Mouse (Mus musculus): ENCODE results near the gene BC030500. TPM values are rescaled to one million over a fixed set of nuclear protein-coding genes. Genes with fewer than 3 reads are reported as not detected.

The BC030500 gene
- total and polyA plus RNA-seq, 3 experiments, result not detected

Other genes with a start within 250 kb of the BC030500 start
- gene Galntl6, start 885 bp downstream of the BC030500 start, total RNA-seq (2012; rRNA removed), result not detected in 2 replicates
- gene Galntl6, start 885 bp downstream of the BC030500 start, total RNA-seq (2014; rRNA removed), result not detected in 2 replicates
- gene Galntl6, start 885 bp downstream of the BC030500 start, polyA plus RNA-seq (2012; ENCODE audit: insufficient read length, low read depth), result not detected in 2 replicates

Measured in CH12.LX (cell line).